Mouse (Mus musculus): Measurements from ENCODE around the gene Taok3. TPM values are rescaled to one million over a fixed set of nuclear protein-coding genes. Genes with fewer than 3 reads are reported as not detected.

Taok3 gene
- polyA plus RNA-seq, 1 experiment = 25.1 TPM

DNA sequence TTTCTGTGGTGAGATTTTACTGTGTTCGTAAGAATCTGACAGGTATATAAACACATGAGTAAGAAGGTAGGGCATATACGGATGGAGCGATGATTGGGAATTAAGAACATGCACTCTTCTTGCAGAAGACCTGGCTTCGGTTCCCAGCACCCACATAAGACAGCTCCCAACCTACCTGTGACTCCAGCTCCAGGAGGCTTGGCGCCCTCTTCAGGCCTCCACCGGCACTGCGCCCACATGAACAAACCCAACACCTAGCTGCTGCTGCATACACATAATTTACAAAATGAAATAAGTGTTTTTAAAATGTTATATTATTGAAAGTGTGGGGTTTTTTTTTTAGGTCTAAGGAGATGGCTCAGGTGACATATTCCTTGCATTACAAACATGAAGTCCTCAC, 65.7 kb downstream of the Taok3 start:
- H3K4me1 ChIP-seq (ENCODE audit: control insufficient read depth, insufficient read depth, low read length) = peaks cover 6% of the 10 kb centered on the region
- no peak overlapping the region for H3K4me3 ChIP-seq (ENCODE audit: insufficient read depth, low read length)
- TF ChIP-seq CTCF (IDR thresholded peaks at IDR 0.05; ENCODE audit: borderline replicate concordance, insufficient read depth, low read length) = peak; percentile 31; the same call in 1 of the 2 replicates
- no peak for TF ChIP-seq POLR2A (IDR thresholded peaks at IDR 0.05; ENCODE audit: low read depth, low read length)
- no peak overlapping the region for H3K27ac ChIP-seq (ENCODE audit: insufficient read depth, low read length)

DNA sequence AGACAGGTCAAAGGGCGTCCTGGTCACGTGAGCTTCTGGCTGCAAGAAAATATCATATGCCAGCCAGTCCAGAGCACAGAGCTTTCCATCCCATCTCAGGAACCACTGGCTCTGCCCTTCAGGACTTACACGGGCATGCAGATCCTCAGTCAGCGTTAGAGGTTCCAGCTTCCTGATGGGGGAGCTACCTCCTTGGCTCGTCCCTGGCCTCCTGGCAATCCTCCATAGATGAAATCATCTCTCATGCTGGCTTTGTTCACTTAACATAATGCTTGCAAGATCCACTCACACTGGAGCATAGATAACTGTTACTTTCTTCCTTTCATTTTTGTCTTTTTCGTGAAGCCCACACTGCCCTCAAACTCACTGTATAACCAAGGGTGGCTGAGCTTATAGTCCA, 72.1 kb downstream of the Taok3 start:
- Histone ChIP-seq H3K4me1 (ENCODE audit: control insufficient read depth, insufficient read depth, low read length) (no peaks in the 10 kb centered on the region; the same call in 1 of the 2 replicates), H3K27ac (ENCODE audit: insufficient read depth, low read length) (no peak overlapping the region), H3K4me3 (ENCODE audit: insufficient read depth, low read length) (no peak overlapping the region)
- TF ChIP-seq CTCF (IDR thresholded peaks at IDR 0.05; ENCODE audit: borderline replicate concordance, insufficient read depth, low read length) = no peak
- no peak for TF ChIP-seq POLR2A (IDR thresholded peaks at IDR 0.05; ENCODE audit: low read depth, low read length)

DNA sequence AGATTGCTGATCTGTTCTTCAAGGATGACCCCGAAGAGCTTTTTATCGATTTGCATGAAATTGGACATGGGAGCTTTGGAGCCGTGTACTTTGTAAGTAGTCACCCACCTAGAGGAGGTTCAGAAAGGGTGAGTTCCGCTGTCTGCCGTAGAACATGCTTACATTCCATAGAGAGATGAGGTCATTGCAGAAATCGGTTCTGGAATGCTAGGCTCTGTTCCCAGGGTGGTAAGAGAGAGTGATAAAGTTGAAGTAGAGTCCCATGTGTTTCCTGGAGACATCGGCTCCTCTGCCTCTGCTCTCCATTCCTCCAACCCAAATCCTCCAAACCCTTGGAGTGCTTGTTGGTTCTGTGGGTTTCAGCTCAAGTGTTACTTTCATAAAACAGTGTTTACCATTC, 73.8 kb downstream of the Taok3 start:
- no peaks in the 10 kb centered on the region; the same call in 1 of the 2 replicates for H3K4me1 ChIP-seq (ENCODE audit: control insufficient read depth, insufficient read depth, low read length)
- H3K27ac ChIP-seq (ENCODE audit: insufficient read depth, low read length) = 0 out of 2 replicates have a peak overlapping the region, but pooled peaks have one; percentile 15
- no peak for TF ChIP-seq POLR2A (IDR thresholded peaks at IDR 0.05; ENCODE audit: low read depth, low read length)
- no peak for TF ChIP-seq CTCF (IDR thresholded peaks at IDR 0.05; ENCODE audit: borderline replicate concordance, insufficient read depth, low read length)
- no peak overlapping the region for H3K4me3 ChIP-seq (ENCODE audit: insufficient read depth, low read length)

DNA sequence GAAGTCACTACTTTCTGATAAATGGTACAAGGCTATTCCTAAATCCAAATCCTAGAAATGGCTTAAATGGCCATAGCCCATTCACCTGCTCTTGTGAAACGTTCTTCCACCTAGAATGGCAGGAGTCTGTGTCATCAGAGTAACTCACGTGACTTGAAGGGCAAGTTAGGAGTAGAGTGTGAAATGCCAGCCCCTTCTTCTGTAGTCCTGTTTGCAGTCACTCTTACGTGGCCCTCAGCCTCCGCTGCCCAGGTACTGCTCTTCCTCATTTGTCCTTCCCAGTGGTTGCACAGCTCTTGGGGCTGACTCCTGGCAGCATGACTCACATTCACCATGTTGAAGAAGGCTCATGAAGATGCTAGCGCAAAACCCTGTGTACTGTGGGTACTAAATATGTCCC, 74.7 kb downstream of the Taok3 start:
- no peaks in the 10 kb centered on the region; the same call in 1 of the 2 replicates for H3K4me1 ChIP-seq (ENCODE audit: control insufficient read depth, insufficient read depth, low read length)
- no peak overlapping the region for H3K27ac ChIP-seq (ENCODE audit: insufficient read depth, low read length)
- H3K4me3 ChIP-seq (ENCODE audit: insufficient read depth, low read length) = no peak overlapping the region
- TF ChIP-seq POLR2A (IDR thresholded peaks at IDR 0.05; ENCODE audit: low read depth, low read length) (no peak), CTCF (IDR thresholded peaks at IDR 0.05; ENCODE audit: borderline replicate concordance, insufficient read depth, low read length) (no peak)

DNA sequence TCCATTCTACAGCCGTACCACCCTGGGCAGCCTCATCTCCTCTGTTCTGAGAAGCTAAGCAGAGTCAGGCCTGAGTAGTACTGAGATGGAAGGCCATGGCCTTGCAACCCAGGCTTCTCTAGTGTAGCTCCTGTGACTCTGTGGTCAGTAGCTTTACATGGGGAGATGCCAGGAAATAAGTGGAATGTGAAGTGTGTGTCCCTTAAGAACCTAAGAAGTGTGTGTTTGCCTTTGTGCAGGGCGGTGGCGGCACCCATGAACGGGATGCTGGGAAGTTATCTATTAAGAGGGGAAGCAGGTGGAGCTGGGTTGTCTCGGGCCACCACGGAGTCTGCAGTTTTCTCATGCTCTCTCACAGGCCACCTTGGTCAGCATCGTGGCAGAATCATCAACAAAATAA, 76.6 kb downstream of the Taok3 start:
- no peaks in the 10 kb centered on the region; the same call in 1 of the 2 replicates for H3K4me1 ChIP-seq (ENCODE audit: control insufficient read depth, insufficient read depth, low read length)
- no peak overlapping the region for H3K4me3 ChIP-seq (ENCODE audit: insufficient read depth, low read length)
- TF ChIP-seq CTCF (IDR thresholded peaks at IDR 0.05; ENCODE audit: borderline replicate concordance, insufficient read depth, low read length) = no peak
- TF ChIP-seq POLR2A (IDR thresholded peaks at IDR 0.05; ENCODE audit: low read depth, low read length) = no peak

DNA sequence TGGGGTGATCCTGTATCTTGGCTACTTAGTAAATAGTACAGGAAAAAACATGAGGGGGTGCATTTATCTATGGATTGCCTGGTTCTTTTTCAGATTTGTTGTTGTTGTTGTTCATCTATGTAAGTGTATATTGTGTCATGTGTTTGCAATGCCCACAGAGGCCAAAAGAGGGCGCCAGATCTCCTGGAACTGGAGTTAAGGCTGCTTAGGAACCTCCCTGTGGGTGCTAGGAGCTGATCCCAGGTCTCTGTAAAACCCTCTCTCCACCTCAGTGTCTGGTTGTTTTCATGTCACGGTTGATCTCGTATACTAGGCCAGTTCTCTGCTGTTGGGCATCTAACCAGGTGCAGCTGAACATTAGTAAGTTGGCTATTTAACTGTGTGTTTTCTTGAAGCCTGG, 78.5 kb downstream of the Taok3 start:
- no peak for TF ChIP-seq CTCF (IDR thresholded peaks at IDR 0.05; ENCODE audit: borderline replicate concordance, insufficient read depth, low read length)
- TF ChIP-seq POLR2A (IDR thresholded peaks at IDR 0.05; ENCODE audit: low read depth, low read length) = no peak

More for the DNA sequence above, 76.6 kb downstream of the Taok3 start:
- H3K27ac ChIP-seq (ENCODE audit: insufficient read depth, low read length) = no peak overlapping the region

DNA sequence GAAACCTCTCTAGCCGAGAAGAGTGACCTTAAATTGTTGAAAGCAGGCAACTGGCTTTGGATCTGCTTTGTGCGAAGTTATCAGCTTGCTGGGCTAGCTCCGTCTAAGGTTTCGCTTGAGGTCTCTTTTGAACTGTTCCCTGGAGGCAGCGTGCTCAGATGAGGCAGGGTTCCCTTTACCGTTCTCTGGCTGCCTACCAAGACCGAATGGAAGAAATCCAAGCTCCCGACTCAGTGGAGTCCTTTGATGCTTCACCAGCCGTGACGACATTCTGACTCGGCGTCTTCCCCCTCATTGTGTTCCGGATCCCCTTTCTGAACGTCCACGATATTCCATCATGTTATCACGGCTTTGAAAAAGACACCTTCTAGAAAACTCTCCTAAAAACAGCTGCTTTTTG, 87.4 kb downstream of the Taok3 start:
- TF ChIP-seq CTCF (IDR thresholded peaks at IDR 0.05; ENCODE audit: borderline replicate concordance, insufficient read depth, low read length) = no peak
- no peak for TF ChIP-seq POLR2A (IDR thresholded peaks at IDR 0.05; ENCODE audit: low read depth, low read length)
- no peak overlapping the region for H3K27ac ChIP-seq (ENCODE audit: insufficient read depth, low read length)
- no peak overlapping the region for H3K4me3 ChIP-seq (ENCODE audit: insufficient read depth, low read length)
- H3K4me1 ChIP-seq (ENCODE audit: control insufficient read depth, insufficient read depth, low read length) = no peaks in the 10 kb centered on the region

More for the DNA sequence above, 78.5 kb downstream of the Taok3 start:
- Histone ChIP-seq H3K27ac (ENCODE audit: insufficient read depth, low read length) (no peak overlapping the region), H3K4me3 (ENCODE audit: insufficient read depth, low read length) (no peak overlapping the region), H3K4me1 (ENCODE audit: control insufficient read depth, insufficient read depth, low read length) (no peaks in the 10 kb centered on the region; the same call in 1 of the 2 replicates)

DNA sequence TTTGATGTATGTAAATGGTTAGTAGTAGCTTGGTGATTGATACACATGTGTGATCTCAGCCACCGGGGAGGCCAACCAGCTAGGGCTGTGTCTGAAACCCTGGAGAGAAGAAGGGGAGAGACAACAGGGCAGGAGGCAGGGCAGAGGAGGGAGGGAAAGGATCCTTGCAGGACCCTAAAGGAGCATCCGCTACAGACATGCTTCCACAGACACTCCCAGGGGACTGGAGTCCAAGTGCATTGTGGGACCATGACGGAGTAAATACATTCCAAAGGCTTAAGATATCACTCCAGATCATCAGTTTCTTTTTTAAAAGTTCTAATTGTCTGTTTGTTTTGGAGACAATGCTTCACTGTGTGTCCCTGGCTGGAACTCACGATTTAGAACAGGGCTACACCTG, 94.1 kb downstream of the Taok3 start:
- TF ChIP-seq CTCF (IDR thresholded peaks at IDR 0.05; ENCODE audit: borderline replicate concordance, insufficient read depth, low read length) = no peak
- no peak for TF ChIP-seq POLR2A (IDR thresholded peaks at IDR 0.05; ENCODE audit: low read depth, low read length)
- Histone ChIP-seq H3K4me3 (ENCODE audit: insufficient read depth, low read length) (no peak overlapping the region), H3K4me1 (ENCODE audit: control insufficient read depth, insufficient read depth, low read length) (no peaks in the 10 kb centered on the region), H3K27ac (ENCODE audit: insufficient read depth, low read length) (no peak overlapping the region)

DNA sequence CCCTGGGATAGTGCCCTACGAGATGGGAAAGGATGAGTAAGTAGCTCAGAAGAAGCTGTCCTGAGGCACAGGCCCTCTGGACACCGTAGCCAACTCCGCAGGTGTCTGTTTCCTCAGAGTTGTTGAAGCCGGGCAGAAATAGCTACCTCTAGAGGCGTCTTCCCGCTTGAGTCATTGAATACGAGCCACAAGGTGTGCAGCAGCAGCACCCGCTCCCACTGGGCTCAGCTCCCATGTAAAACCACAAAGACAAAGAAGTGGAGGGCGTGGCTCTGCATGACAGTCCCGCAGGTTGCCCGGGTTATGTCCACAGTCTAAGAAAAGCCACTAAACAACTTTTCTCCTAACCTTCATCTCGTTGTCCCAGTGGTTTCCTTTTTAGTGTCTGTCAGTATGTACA, 111.1 kb downstream of the Taok3 start:
- TF ChIP-seq POLR2A (IDR thresholded peaks at IDR 0.05; ENCODE audit: low read depth, low read length) (no peak), CTCF (IDR thresholded peaks at IDR 0.05; ENCODE audit: borderline replicate concordance, insufficient read depth, low read length) (no peak)
- Histone ChIP-seq H3K27ac (ENCODE audit: insufficient read depth, low read length) (no peak overlapping the region), H3K4me1 (ENCODE audit: control insufficient read depth, insufficient read depth, low read length) (no peaks in the 10 kb centered on the region), H3K4me3 (ENCODE audit: insufficient read depth, low read length) (no peak overlapping the region)

DNA sequence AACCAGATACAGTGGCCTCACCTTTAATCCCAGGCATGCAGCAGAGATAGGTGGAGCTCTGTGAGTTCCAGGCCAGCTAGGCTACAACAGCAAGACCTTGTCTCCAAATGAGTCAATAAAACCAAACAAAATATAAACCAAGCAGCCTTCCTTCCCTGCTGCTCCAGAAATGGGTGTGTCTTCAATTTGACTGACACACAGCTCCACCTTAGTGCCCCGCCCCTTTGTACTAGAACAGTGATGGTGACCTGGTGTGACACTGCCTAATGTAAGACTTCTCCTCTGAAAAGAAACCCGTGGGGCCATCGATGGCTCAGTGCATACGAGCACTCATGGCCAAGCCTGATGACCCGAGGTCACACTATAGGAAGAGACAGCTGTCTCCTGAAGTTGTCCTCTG, 116.6 kb downstream of the Taok3 start:
- TF ChIP-seq CTCF (IDR thresholded peaks at IDR 0.05; ENCODE audit: borderline replicate concordance, insufficient read depth, low read length) (no peak), POLR2A (IDR thresholded peaks at IDR 0.05; ENCODE audit: low read depth, low read length) (no peak)
- Histone ChIP-seq H3K27ac (ENCODE audit: insufficient read depth, low read length) (no peak overlapping the region), H3K4me1 (ENCODE audit: control insufficient read depth, insufficient read depth, low read length) (peaks cover 3% of the 10 kb centered on the region; the same call in 1 of the 2 replicates), H3K4me3 (ENCODE audit: insufficient read depth, low read length) (no peak overlapping the region)
